Mouse (Mus musculus): Measurements from ENCODE around the gene Tmem175.

Gene Tmem175

DNA sequence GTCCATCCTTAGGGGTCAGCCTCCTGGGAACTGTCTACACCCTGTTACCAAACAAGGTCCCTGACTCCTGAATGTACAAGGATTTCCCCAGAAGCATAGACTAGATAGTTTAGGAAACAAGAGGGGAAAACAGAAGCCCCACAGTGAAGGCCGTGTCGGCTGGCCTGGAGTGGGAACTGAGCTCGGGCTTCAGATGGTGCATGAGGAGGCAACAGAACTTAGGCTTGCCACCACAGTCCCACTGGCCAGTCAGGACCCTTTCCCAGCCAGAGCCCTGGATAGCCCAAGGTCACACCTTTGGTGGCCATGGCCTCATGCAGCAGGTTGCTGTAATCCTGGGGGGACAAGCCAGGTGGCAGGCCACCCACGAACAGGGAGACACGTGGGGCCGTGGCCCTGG lies 23.8 kb downstream of the Tmem175 start:
- DNase-seq (ENCODE audit: low read depth, low spot score): no peak

DNA sequence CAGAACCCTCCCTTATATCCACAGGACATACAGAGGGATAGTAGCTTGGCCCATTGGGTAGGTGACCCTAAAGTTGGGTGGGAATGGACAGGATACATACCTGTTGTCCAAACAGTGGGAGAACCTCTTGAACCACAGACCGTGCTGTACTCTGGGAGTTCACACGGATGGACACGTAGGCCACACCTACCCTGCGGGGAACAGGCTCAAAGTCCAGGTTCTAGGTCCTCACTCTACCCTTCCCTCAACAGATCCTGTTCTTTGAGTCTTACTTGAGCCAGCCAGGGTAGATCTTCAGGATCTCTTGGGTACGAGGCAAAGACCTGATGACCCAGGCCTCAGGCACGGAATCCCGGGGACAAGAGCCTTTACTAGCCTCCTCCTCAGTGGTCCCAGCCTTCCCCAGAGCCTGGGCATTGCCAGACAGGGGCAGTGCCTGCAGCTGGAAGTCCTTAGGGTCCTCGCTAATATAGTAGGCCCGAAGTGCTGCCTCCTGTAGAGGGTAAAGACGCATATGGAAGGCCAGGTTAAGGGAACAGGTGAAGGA lies 24.9 kb downstream of the Tmem175 start:
- no peak for DNase-seq (ENCODE audit: low read depth, low spot score)

DNA sequence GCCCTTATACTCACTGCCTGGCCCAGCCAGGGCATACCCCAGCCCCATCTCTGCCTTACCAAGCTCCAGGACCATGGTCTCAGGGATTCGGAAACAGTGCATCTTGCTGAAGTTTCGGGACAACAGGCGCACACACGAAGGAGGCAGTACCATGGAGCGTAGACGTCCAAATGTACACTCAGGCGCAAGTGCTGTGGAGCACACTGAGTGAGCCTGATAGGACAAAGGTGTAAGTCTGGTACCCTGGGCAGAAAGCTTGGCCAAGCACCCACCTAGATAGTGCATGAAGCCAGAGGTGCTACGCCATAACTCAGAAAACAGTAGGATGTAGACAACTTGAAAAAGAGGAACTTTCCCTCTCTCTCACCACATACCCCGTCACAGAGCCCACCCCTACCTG lies 25.8 kb downstream of the Tmem175 start:
- no peak for DNase-seq (ENCODE audit: low read depth, low spot score)

DNA sequence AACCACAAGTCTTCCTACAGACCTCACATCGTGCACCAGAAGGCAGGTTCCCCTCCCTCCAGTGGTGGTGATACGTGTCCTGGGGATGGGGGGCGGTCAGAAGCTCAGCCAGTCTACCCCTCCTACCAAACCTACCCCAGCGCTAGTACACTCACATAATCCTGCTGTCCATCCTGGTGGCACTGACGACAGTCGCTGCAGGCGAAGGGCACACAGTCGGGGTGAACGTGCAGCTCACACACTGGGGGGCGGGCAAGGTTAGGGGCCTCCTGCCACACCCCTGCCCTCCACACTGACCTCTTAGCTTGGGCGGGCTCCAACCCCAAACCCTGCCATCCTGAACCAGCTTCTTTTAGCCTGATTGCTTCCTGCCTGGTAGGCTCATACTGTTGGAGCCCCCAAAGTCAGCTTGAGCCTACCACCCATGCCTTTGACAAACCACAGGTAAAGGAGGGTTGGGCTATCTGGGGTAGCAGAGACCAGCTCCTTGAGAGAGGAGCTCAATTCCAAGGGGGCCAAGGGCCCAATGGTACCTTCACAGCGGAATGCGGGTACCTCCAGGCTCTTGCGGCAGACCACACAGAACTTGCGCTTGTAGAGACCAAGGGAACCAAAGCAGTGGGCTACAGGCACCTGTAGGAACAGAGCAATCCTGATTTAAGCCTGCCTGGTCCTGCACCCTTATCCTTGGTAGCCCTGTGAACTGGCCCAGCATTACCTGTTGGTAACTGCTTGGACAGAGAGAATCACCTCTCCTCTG lies 26.5 kb downstream of the Tmem175 start:
- no peak for DNase-seq (ENCODE audit: low read depth, low spot score)

DNA sequence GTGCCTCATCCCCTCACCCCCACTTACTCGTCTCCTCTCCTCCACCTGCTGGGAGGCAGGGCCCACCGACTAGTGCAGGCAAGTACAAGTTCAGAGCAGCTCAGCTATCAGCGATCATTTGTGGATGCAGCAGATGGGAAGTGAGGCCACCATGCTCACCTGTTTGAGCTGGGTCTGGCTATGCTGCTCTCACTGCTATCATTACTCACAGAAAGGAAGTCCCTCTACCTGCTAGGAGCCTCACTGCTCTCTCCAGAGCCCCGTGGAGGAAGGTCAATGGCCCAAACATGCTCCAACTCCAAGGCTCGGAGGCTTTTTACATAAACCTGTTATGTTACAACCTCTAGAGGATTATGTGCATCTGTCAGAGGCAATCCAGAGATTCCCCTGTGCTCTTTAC lies 27.8 kb downstream of the Tmem175 start:
- no peak for DNase-seq (ENCODE audit: low read depth, low spot score)

GRCm38 (mm10) chr5:108658611-108659010 lies 29.0 kb downstream of the Tmem175 start:
- no peak for DNase-seq (ENCODE audit: low read depth, low spot score)

GRCm38 (mm10) chr5:108659698-108660631 lies 30.4 kb downstream of the Tmem175 start, which contains the start of gene Idua:
Gene Idua (plus strand): TSS chr5:108660331.
- DNase-seq (ENCODE audit: low read depth, low spot score): no peak

GRCm38 (mm10) chr5:108660632-108661268 lies 31.2 kb downstream of the Tmem175 start:
- DNase-seq (ENCODE audit: low read depth, low spot score): peak; percentile 85

DNA sequence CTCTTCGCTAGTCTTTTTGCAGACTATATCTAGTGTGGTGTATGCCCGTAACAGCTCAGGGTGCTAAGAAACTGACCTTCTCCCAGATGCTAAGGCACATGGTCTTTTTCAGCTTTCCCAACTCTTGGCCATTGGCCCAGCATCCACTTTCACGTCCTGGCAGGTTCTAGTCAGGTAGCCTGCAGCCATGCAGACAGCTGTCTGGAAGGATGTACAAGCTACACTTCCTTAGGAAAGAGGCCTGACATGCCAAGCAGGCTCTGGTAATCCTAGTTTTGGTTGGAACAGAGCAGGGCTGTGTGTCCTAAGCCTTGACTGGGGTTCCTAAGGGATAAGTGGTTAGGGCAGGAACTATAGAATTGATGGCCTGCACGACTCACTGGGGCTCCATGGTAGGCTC lies 33.2 kb downstream of the Tmem175 start:
- DNase-seq (ENCODE audit: low read depth, low spot score): no peak

GRCm38 (mm10) chr5:108665066-108665465 lies 35.5 kb downstream of the Tmem175 start:
- DNase-seq (ENCODE audit: low read depth, low spot score): no peak

DNA sequence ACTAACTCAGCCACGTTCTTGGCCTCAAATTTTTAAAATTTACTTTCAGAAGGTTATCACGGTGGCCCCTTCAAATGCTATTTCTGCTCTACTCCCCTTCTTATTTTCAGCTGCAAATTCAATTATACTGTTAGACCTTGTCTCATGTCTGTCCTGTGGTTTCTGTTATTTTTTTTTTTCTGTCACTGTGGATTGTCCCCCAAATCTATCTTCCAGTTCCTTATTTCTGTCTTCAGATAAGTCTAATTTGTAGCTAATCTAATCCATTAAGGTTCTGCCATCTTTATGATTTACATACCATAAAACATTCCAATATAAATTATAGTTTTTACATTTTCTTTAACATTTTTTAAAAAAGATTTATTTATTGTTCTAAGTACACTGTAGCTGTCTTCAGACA lies 37.8 kb downstream of the Tmem175 start:
- no peak for DNase-seq (ENCODE audit: low read depth, low spot score)

- no peak for DNase-seq (ENCODE audit: low read depth, low spot score)
These were observed 38.9 kb downstream of the Tmem175 start for GRCm38 (mm10) chr5:108668387-108668932.

- DNase-seq (ENCODE audit: low read depth, low spot score): peak; percentile 83
These were observed 39.7 kb downstream of the Tmem175 start, which contains the start of gene Dgkq for GRCm38 (mm10) chr5:108668977-108669936. Gene Dgkq (minus strand): TSS chr5:108669672.

GRCm38 (mm10) chr5:108669986-108670385 lies 40.4 kb downstream of the Tmem175 start:
- no peak for DNase-seq (ENCODE audit: low read depth, low spot score)

GRCm38 (mm10) chr5:108670785-108671184 lies 41.2 kb downstream of the Tmem175 start:
- no peak for DNase-seq (ENCODE audit: low read depth, low spot score)

DNA sequence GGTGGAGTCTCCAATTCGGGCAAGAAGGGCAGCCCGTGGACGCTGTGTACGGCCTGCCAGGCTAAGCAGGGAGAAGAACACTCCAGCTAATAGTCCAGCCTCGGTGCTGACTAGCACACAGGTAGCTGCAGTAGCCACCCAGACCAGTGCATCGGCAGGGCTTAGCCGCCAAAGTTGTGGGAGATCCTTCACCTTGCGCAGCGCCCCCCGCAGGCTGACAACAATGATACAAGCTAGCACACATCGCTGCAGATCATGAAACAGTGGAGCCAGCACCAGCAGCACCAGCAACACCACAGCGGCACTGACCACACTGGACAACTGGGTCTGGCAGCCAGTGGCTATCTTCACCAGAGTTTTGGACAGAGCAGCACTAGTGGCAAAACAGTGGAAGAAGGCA lies 42.2 kb downstream of the Tmem175 start:
- no peak for DNase-seq (ENCODE audit: low read depth, low spot score)

- DNase-seq (ENCODE audit: low read depth, low spot score): no peak
These were observed 45.1 kb downstream of the Tmem175 start for GRCm38 (mm10) chr5:108674624-108675023.

GRCm38 (mm10) chr5:108675251-108675816 lies 45.8 kb downstream of the Tmem175 start, which contains the start of gene Slc26a1:
Gene Slc26a1 (minus strand): TSS chr5:108675569.
- DNase-seq (ENCODE audit: low read depth, low spot score): no peak

DNA sequence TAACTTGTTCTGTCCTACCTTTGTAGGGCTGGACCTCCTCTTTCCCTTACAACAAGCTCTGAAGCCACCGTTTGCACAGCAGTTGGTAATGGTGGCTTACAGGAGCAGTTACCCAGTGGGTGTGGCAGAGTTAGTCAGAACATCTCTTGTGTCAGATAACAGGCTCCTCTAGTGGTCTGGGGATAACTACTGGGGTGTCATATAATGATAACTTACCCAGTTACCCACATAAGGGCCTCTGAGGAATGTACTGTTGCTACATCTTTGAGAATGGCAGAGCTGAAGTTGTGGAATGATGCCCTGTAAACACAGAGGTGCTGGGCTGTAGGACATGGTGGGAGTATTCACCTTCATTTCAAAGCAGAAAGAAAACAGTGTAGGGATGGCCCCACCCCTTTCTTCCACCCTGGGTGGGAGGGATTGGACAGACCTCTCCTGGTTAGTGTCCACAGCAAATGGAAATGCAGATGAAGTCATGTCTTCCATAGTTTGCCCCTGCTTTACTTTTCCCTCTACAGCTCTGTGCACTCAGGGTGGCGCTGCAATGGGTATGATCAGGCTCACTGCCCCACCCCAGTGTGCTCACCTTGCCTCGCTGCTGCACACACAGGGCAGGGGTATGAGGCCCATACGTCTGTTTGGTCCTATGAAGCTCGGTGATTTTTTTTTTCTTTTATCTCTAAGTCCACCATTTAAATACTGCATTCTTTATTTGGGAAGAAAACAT lies 47.4 kb downstream of the Tmem175 start:
- no peak for DNase-seq (ENCODE audit: low read depth, low spot score)
